Mouse (Mus musculus) kidney, embryonic 16.5 days (tissue): ENCODE results near the gene Ksr2. TPM values are rescaled to one million over a fixed set of nuclear protein-coding genes. Genes with fewer than 3 reads are reported as not detected.
A peak's percentile ranks its signal among the peaks of the same experiment; 100 is the strongest.

ENCODE experiments used
- ATAC-seq: fragments of 200-750 bp; cut with Nextera tagmentation; 2 replicates; pipeline ENCODE4 v1.8.0; 2017; ENCODE audit warnings: moderate TSS enrichment; ENCODE audit not compliant: low FRiP score, low TSS enrichment
- H3K27ac ChIP-seq: fragments of 300-500 bp; sonication (generic); 2 replicates; pipeline ENCODE4 v1.5.1; 2014; ENCODE audit warnings: low read length
- H3K27me3 ChIP-seq: fragments of 300-500 bp; sonication (generic); 2 replicates; pipeline ENCODE4 v1.6.1; 2014; ENCODE audit warnings: low read length, control low read depth, mixed read lengths; ENCODE audit not compliant: insufficient read depth
- H3K36me3 ChIP-seq: fragments of 300-500 bp; sonication (generic); 2 replicates; pipeline ENCODE4 v1.6.1; 2014; ENCODE audit warnings: low read length, control low read depth, mixed read lengths; ENCODE audit not compliant: insufficient read depth
- H3K4me1 ChIP-seq: fragments of 300-500 bp; sonication (generic); 2 replicates; pipeline ENCODE4 v1.6.1; 2014; ENCODE audit warnings: low read length, control low read depth, mixed read lengths; ENCODE audit not compliant: insufficient read depth
- H3K4me2 ChIP-seq: fragments of 300-500 bp; sonication (generic); replicated peaks from 2 replicates; pipeline ENCODE4 v1.6.1; 2014; ENCODE audit warnings: low read depth, low read length
- H3K4me3 ChIP-seq: fragments of 300-500 bp; sonication (generic); 2 replicates; pipeline ENCODE4 v1.5.1; 2014; ENCODE audit warnings: mild to moderate bottlenecking, low read length
- H3K9ac ChIP-seq: fragments of 300-500 bp; sonication (generic); replicated peaks from 2 replicates; pipeline ENCODE4 v1.6.1; 2014; ENCODE audit warnings: low read length
- H3K9me3 ChIP-seq: fragments of 300-500 bp; sonication (generic); 2 replicates; pipeline ENCODE4 v1.6.1; 2016; ENCODE audit warnings: low read length, control low read depth
- WGBS: fragments of 180-500 bp; shearing (Covaris S2); extraction: QIAGEN DNeasy Blood & Tissue Kit; methylation state at CpG from one replicate; pipeline ENCODE4 v1.1.7; 2014; 5-methylcytosine and 5-hydroxymethylcytosine counted together
- polyA plus RNA-seq: library from polyadenylated mRNA; unstranded; fragments of >200 nt; fragmentation: Nextera tagmentation; extraction: Ambion mirVana; gene quantifications from 2 replicates; pipeline ENCODE4 v1.2.1, GENCODE M21; 2015

Gene Ksr2
- polyA plus RNA-seq, 1 experiment from 2014 or later = 0.37 TPM

DNA sequence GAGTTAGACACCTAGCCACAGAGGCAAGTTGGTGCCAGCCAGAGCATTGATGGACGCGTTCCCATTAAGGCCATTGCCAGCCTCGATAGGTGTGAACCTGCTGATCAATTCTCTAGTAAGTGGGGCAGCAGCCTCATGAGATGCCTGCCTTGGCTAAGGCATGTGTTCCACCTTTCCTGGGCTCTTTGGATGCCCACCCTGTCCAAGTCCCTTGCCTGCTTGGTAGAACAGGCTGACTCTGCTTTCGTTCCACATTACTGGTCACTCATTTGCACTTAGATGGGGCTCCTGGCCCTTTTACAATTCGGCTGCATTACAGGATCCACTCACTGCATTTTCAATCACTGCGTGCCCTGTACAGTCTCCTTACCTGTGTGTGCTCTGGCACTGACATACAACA, 263.4 kb downstream of the Ksr2 start:
- no peak overlapping the region for H3K9ac ChIP-seq
- WGBS = 63% methylated on average over 6 of the region's 6 CpGs
- H3K4me1 ChIP-seq = peaks cover 14% of the 10 kb centered on the region
- no peak for ATAC-seq
- no peaks in the 10 kb centered on the region for H3K36me3 ChIP-seq
- H3K27ac ChIP-seq = peak overlapping the region; percentile 32; the same call in 1 of the 2 replicates
- no peaks in the 10 kb centered on the region for H3K9me3 ChIP-seq
- no peak overlapping the region for H3K4me3 ChIP-seq
- H3K4me2 ChIP-seq = no peak overlapping the region
- H3K27me3 ChIP-seq = no peaks in the 10 kb centered on the region

DNA sequence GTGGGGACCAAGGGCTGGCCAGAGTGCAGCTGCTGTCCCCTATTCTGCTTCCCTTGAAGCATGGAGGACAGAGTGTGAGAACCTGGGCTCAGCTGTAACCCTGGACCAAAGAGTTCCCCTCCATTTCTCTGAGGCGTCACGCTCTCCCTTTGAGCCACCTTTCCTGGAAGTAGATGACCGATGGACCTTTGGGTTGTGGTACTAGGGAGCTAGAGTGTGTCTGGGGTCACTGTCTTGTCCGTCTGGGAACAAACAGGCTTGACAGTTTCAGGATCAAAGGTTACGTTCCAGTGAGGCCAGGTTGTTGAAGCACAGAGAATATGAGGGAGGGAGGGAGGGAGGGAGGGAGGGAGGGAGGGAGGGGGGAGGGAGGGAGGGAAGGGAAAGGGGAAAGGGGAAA, 264.6 kb downstream of the Ksr2 start:
- no peak overlapping the region for H3K9ac ChIP-seq
- no peak overlapping the region for H3K4me3 ChIP-seq
- 31% methylated on average over 4 of the region's 5 CpGs for WGBS
- H3K9me3 ChIP-seq = no peaks in the 10 kb centered on the region
- H3K4me2 ChIP-seq = no peak overlapping the region
- H3K4me1 ChIP-seq = peaks cover 14% of the 10 kb centered on the region
- peak; percentile 31; the same call in 1 of the 2 replicates for ATAC-seq
- no peaks in the 10 kb centered on the region for H3K27me3 ChIP-seq
- H3K27ac ChIP-seq = peak overlapping the region; percentile 35; the same call in 1 of the 2 replicates
- H3K36me3 ChIP-seq = no peaks in the 10 kb centered on the region

DNA sequence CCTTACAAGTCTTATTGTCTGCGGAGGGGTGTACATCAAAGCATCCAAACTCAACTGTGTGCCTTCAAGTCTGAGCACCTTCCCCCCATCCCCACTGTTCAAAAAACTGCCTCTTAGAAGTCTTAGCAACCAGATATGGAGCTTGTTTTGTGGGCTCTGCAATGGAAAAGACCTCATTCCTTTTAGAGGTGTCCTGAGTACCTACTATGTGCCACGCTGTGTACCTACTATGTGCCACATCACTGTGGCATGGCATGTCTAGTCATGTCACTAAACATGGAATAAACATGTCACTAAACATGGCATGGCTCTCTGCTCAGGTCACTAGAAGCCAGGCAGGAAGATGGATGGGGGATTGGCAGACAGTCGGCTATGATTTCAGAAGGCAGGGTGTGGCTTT, 268.4 kb downstream of the Ksr2 start:
- no peak overlapping the region for H3K4me2 ChIP-seq
- H3K27ac ChIP-seq = no peak overlapping the region
- H3K36me3 ChIP-seq = no peaks in the 10 kb centered on the region
- peaks cover 10% of the 10 kb centered on the region for H3K4me1 ChIP-seq
- no peak overlapping the region for H3K9ac ChIP-seq
- ATAC-seq = no peak
- H3K27me3 ChIP-seq = no peaks in the 10 kb centered on the region
- 89% methylated on average over 3 of the region's 3 CpGs for WGBS
- H3K9me3 ChIP-seq = no peaks in the 10 kb centered on the region
- no peak overlapping the region for H3K4me3 ChIP-seq

DNA sequence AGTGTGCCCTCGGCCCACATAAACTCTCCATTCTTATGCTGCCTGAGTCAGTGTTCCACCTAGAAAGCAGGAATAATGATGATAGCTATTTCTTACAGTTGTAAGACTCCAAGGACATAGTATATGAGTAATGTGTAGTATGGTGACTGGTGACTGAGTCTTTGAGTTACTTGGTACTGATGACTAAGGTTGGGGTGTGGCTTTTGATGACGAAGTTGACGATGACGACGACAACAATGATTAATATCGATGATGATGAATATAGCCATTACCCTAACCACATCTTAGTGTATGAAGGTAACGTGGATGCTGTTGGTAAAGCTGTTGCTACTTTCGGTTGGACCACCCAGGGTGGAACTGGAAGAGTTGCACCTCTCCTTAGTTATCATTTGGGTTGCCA, 270.7 kb downstream of the Ksr2 start:
- Histone ChIP-seq H3K4me3 (no peak overlapping the region), H3K27me3 (no peaks in the 10 kb centered on the region), H3K4me1 (peaks cover 18% of the 10 kb centered on the region), H3K4me2 (no peak overlapping the region), H3K27ac (no peak overlapping the region), H3K36me3 (no peaks in the 10 kb centered on the region), H3K9ac (no peak overlapping the region), H3K9me3 (no peaks in the 10 kb centered on the region)
- WGBS = 96% methylated on average over 8 of the region's 8 CpGs
- ATAC-seq = no peak

DNA sequence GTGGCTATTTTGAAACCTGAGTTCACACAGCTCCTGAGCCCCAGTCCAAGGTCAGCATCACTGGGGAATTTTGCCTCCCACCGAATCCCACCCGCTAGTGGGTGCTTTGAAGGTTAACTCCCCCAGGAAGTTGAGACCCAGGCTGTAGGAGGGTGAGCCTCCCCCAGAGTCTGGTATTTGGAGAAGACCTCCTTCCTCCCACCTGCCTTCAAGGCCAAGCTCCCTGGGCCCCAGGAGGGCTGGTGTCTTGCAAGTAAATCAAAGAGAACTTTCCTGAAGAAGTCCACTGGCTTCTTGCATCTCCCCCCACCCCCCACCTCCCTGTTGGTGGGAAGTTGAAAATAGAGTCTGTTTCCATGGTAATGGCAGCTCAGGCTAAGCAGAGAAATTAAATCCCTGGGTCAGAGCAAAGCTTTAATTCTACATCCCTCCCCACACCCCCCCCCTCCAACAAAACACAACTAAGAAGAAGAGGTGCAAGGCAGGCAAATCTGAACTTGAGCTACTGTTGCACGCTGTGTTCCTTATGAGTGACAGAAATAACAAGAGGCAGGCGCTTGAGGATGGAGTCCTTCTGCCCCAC, 274.1 kb downstream of the Ksr2 start:
- Histone ChIP-seq H3K4me3 (no peak overlapping the region), H3K9me3 (no peaks in the 10 kb centered on the region), H3K36me3 (no peaks in the 10 kb centered on the region), H3K27ac (peak overlapping the region; percentile 44; the same call in 1 of the 2 replicates), H3K27me3 (no peaks in the 10 kb centered on the region), H3K4me1 (peaks cover 36% of the 10 kb centered on the region), H3K9ac (no peak overlapping the region), H3K4me2 (no peak overlapping the region)
- WGBS = 9% methylated on average over 4 of the region's 4 CpGs
- ATAC-seq = peak; percentile 35; the same call in 1 of the 2 replicates

DNA sequence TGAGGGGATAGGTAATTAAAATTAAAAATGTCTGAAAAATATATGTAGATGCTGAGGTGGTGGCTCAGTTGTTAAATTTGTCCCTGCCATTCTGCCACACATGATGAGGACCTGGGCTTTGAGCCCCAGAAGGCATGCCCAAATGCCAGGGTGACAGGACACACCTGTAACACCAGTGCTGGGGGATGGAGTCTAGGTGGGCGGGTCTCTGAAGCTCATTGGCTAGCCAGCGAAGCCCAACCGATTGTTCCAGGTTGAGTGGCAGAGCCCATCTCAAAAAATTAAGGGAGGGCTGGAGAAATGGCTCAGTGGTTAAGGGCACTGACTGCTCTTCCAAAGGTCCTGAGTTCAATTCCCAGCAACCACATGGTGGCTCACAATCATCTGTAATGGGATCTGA, 274.9 kb downstream of the Ksr2 start:
- no peak overlapping the region for H3K4me2 ChIP-seq
- no peak overlapping the region for H3K9ac ChIP-seq
- peaks cover 36% of the 10 kb centered on the region for H3K4me1 ChIP-seq
- H3K9me3 ChIP-seq = peaks cover 4% of the 10 kb centered on the region; the same call in 1 of the 2 replicates
- H3K4me3 ChIP-seq = no peak overlapping the region
- no peak for ATAC-seq
- H3K27me3 ChIP-seq = no peaks in the 10 kb centered on the region
- no peak overlapping the region for H3K27ac ChIP-seq
- H3K36me3 ChIP-seq = no peaks in the 10 kb centered on the region
- WGBS = 31% methylated on average over 3 of the region's 3 CpGs

DNA sequence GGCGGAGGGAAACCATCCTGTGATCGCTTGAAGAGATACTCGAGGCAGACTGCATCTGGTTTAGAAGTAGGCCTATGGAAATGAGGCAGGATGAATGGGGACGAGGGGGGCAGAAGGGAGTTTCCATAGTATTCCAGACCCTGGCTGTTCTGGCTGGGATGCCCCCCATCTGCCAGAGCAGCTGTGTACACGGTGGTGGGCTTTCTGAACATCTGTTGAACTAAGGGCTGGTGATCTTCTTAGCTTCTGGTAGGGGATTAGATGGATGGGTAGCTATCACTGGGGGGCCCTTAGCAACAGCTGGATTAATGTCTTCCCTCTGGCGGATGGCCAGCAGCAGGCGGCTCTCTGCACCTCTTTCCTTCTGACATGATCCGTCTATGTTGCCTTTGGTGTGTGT, 276.0 kb downstream of the Ksr2 start:
- Histone ChIP-seq H3K9ac (no peak overlapping the region), H3K27me3 (no peaks in the 10 kb centered on the region), H3K4me2 (no peak overlapping the region), H3K27ac (no peak overlapping the region), H3K9me3 (peaks cover 4% of the 10 kb centered on the region; the same call in 1 of the 2 replicates), H3K36me3 (no peaks in the 10 kb centered on the region), H3K4me1 (peaks cover 43% of the 10 kb centered on the region), H3K4me3 (no peak overlapping the region)
- ATAC-seq = no peak
- WGBS = 57% methylated on average over 8 of the region's 8 CpGs

DNA sequence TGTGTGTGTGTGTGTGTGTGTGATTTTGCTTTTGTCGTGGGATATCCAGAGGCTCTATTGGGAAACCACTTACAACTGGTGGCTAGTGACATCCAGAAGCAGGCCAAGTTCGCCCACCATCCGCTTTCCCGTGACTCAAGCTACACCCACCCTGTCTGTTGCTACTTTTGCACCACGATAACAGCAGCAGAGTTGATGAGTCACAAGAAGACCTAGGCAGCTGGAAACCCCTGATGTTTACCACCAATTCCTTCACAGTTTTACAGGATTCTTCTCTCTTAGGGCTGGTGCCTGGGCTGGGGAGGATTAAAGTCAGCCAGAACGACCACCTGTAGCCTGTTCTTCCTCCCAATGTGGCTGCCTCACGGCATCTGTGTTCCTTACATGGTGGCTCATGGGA, 277.5 kb downstream of the Ksr2 start:
- no peak overlapping the region for H3K4me2 ChIP-seq
- peaks cover 4% of the 10 kb centered on the region; the same call in 1 of the 2 replicates for H3K9me3 ChIP-seq
- WGBS = 57% methylated on average over 7 of the region's 7 CpGs
- H3K9ac ChIP-seq = no peak overlapping the region
- H3K27me3 ChIP-seq = no peaks in the 10 kb centered on the region
- no peaks in the 10 kb centered on the region for H3K36me3 ChIP-seq
- peaks cover 57% of the 10 kb centered on the region for H3K4me1 ChIP-seq
- ATAC-seq = no peak
- H3K27ac ChIP-seq = no peak overlapping the region
- no peak overlapping the region for H3K4me3 ChIP-seq

DNA sequence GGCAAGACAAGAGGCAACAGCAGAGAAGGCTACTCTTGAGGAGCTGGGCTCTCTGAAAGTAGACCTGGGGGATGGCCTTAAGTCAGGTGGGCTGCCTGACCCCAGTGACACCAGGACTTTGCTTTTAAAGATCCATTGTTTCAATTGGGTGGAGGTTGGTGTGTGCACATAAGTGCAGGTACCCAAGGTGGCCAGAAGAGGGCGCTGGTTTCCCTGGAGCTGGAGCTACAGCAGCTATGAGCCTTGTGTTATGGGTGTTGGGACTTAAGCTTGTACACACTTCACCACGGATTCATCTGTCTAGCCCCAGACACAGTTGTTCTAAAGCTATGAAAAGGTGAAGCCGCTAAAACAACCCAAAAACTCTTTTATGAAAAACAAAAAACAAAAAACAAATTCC, 279.8 kb downstream of the Ksr2 start:
- H3K36me3 ChIP-seq = no peaks in the 10 kb centered on the region
- no peaks in the 10 kb centered on the region for H3K27me3 ChIP-seq
- ATAC-seq = no peak
- WGBS = 72% methylated on average over 3 of the region's 3 CpGs
- H3K4me3 ChIP-seq = no peak overlapping the region
- no peak overlapping the region for H3K27ac ChIP-seq
- no peak overlapping the region for H3K9ac ChIP-seq
- peaks cover 57% of the 10 kb centered on the region for H3K4me1 ChIP-seq
- no peak overlapping the region for H3K4me2 ChIP-seq
- H3K9me3 ChIP-seq = peaks cover 4% of the 10 kb centered on the region; the same call in 1 of the 2 replicates

DNA sequence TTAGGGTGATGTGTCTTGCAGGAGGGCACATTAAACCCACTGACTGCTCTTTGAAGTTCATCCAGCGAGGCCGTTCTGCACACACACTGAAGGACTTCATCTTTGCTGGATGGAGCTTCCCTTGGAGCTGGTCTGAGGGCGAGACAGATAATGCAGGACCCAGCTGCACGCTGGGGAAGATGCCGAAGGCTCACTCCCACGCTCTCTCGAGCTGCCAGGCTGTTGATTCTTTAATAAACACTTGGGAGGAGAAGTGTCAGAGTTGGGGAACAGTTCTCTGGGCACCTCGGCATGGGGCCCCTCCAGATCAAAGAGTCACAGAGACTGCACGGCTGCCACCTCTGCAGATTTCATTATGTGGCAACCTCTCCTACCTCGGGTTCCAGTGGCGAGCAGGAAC, 280.8 kb downstream of the Ksr2 start:
- Histone ChIP-seq H3K4me3 (no peak overlapping the region), H3K4me1 (peaks cover 49% of the 10 kb centered on the region), H3K9ac (no peak overlapping the region), H3K4me2 (no peak overlapping the region), H3K36me3 (no peaks in the 10 kb centered on the region), H3K27me3 (no peaks in the 10 kb centered on the region), H3K27ac (no peak overlapping the region), H3K9me3 (peaks cover 4% of the 10 kb centered on the region; the same call in 1 of the 2 replicates)
- 21% methylated on average over 11 of the region's 11 CpGs for WGBS
- ATAC-seq = no peak
